Mouse (Mus musculus): ENCODE measurements around the gene Cby3. TPM values are rescaled to one million over a fixed set of nuclear protein-coding genes. Genes with fewer than 3 reads are reported as not detected.

The Cby3 gene
- polyA plus RNA-seq, 1 experiment from 2014 or later, result 0.21 TPM

DNA sequence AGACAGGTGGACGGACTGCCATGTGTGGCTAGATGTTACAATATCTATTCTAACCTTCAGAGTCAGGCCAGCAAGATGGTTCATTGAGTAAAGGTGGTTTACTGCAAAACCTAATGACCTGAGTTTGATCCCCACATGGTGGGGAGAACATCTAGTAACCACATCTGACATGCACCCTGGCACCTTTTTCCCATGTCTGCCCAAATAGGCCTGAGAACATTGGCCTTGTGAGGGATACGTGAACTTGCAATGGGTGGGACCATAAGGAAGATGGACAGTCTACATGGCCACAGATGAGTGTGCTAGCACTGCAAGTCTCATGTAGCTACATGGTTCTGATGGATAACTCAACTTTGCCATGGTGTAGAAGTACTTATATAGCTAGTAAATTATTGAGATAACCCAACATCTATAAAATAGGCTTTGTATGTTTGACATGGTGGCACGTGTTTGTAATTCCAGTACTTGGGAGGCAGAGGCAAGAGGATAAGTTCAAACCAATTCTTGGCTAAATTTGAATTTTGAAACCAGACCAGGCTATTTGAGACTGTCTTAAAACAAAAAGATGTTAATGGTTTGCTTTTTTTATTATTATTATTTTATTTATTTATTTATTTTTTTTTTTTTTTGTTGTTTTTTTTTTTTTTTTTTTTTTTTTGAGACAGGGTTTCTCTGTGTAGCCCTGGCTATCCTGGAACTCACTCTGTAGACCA, 34.1 kb downstream of the Cby3 start:
- H3K9ac ChIP-seq (replicated peaks), result no peak overlapping the region
- H3K27me3 ChIP-seq (ENCODE audit: insufficient read depth, low read length), result no peaks in the 10 kb centered on the region
- peaks cover 56% of the 10 kb centered on the region for H3K36me3 ChIP-seq (replicated peaks; ENCODE audit: insufficient read depth, low read length)
- WGBS (ENCODE audit: insufficient replicate concordance), result 83% methylated on average over 3 of the region's 3 CpGs
- ATAC-seq (no peak), DNase-seq (no peak)
- TF ChIP-seq EP300 (IDR thresholded peaks at IDR 0.05; ENCODE audit: low read depth), result no peak
- no peak for TF ChIP-seq CTCF (IDR thresholded peaks at IDR 0.05; ENCODE audit: low read depth)
- H3K4me1 ChIP-seq (ENCODE audit: insufficient read depth), result no peaks in the 10 kb centered on the region
- no peak overlapping the region for H3K27ac ChIP-seq (ENCODE audit: low read depth)
- no peak overlapping the region for H3K4me2 ChIP-seq (ENCODE audit: low read depth, low read length)
- no peaks in the 10 kb centered on the region for H3K9me3 ChIP-seq (ENCODE audit: low read length)
- no peak overlapping the region for H3K4me3 ChIP-seq (ENCODE audit: low read depth, low read length)

DNA sequence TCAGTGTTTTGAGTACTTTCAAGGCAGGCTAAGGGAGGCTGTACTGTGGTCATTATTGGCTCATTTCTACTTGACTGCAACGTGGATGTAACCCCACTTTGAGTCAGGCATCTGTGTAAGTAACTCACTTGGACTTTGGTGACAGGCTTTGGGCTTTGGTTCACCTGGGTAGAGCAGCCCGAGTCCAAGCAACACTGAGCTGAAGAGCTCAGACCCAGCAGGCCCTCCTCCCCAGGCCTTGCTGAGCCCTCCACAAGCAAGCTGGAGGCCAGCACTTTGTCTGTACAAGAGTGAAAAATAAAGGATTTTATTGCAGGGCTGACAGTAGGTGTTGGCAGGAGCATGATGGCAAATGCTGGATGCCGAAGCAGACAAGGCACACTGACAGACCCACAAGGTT, 34.7 kb downstream of the Cby3 start:
- DNase-seq (no peak), ATAC-seq (no peak)
- no peak overlapping the region for H3K4me2 ChIP-seq (ENCODE audit: low read depth, low read length)
- TF ChIP-seq EP300 (IDR thresholded peaks at IDR 0.05; ENCODE audit: low read depth), result no peak
- no peak for TF ChIP-seq CTCF (IDR thresholded peaks at IDR 0.05; ENCODE audit: low read depth)
- H3K9me3 ChIP-seq (ENCODE audit: low read length), result no peaks in the 10 kb centered on the region
- WGBS (ENCODE audit: insufficient replicate concordance), result 70% methylated on average over 3 of the region's 3 CpGs
- no peak overlapping the region for H3K27ac ChIP-seq (ENCODE audit: low read depth)
- no peak overlapping the region for H3K4me3 ChIP-seq (ENCODE audit: low read depth, low read length)
- H3K4me1 ChIP-seq (ENCODE audit: insufficient read depth), result no peaks in the 10 kb centered on the region
- no peaks in the 10 kb centered on the region for H3K27me3 ChIP-seq (ENCODE audit: insufficient read depth, low read length)
- H3K9ac ChIP-seq (replicated peaks), result no peak overlapping the region
- peaks cover 58% of the 10 kb centered on the region for H3K36me3 ChIP-seq (replicated peaks; ENCODE audit: insufficient read depth, low read length)

DNA sequence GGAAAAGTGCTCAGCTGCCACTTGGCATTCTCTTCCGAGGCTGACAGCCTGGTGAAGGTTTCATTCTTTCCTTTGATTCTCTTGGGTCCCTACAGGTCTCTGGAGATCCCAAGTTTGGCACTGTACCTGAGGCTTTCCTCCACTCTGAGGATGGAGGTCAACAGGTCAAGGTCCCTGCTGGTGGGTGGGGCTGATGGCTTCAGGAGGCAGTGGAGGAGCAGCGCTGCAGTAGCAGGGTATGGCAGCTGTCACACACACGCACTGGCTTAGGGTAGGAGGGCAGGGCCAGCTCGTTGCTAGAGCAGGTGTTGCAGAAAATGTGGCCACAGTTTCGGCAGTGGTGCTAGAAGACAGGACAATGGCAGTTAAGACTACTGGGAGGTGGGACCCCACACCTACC, 35.4 kb downstream of the Cby3 start:
- no peak overlapping the region for H3K27ac ChIP-seq (ENCODE audit: low read depth)
- H3K27me3 ChIP-seq (ENCODE audit: insufficient read depth, low read length), result no peaks in the 10 kb centered on the region
- no peaks in the 10 kb centered on the region for H3K9me3 ChIP-seq (ENCODE audit: low read length)
- no peak overlapping the region for H3K4me2 ChIP-seq (ENCODE audit: low read depth, low read length)
- H3K4me3 ChIP-seq (ENCODE audit: low read depth, low read length), result no peak overlapping the region
- 52% methylated on average over 5 of the region's 5 CpGs for WGBS (ENCODE audit: insufficient replicate concordance)
- ATAC-seq (no peak), DNase-seq (no peak)
- H3K36me3 ChIP-seq (replicated peaks; ENCODE audit: insufficient read depth, low read length), result peaks cover 57% of the 10 kb centered on the region
- TF ChIP-seq CTCF (IDR thresholded peaks at IDR 0.05; ENCODE audit: low read depth) (no peak), EP300 (IDR thresholded peaks at IDR 0.05; ENCODE audit: low read depth) (no peak)
- H3K4me1 ChIP-seq (ENCODE audit: insufficient read depth), result no peaks in the 10 kb centered on the region
- H3K9ac ChIP-seq (replicated peaks), result no peak overlapping the region

DNA sequence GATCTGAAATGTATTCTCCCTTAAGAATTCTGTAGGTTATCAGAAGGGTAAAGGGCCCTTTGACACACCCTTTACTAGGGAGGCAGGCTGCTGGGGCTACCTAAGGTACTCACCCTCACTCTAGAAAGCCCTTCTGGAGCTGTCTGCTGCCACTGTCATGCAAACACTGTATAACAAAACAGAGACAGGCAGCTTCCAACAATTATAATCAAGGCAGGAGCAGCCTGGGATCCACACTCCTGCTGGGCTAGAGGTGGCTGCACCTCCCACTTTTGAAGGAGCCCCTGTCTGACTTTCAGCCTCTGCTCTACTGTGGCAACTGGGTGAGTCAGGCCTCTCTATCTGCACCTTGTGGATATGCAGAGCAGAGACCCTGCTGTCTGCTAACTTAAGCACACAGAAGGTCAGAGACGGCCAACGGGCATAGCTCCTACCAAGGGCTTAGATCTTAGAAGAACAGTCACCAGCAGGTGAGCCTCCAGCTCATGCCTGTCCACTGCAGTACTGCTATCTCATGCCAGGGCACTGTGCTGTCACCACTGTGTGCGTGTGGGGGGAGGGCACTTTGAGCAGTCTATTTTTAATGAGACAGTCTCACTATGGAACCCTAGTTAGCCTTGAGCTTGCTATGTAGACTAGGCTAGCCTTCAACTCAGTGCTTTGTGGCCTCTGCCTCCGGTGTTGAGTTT, 37.2 kb downstream of the Cby3 start:
- ATAC-seq, result no peak

DNA sequence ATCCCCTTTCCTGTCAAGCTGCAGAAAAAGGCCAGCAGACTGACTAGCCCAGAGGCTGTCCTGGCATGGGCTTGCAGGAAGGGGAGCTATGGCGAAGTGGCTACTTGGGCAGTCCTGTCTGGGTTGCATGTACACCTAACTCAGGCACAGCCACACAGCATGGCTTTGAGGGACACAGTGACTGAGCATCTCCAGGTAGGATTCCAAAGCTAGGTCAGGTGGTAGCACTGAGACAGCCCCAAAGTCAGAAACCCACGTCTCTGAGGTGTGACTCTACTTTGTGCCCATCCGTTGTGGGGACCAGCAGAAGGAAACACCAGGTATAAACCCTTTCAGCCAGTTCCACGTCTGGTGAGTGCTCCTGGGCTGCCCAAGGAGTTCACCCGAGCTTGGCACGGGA, 39.0 kb downstream of the Cby3 start:
- no peak overlapping the region for H3K4me3 ChIP-seq (ENCODE audit: low read depth, low read length)
- 79% methylated on average over 6 of the region's 6 CpGs for whole genome bisulfite sequencing (ENCODE audit: insufficient replicate concordance)
- no peak for DNase-seq
- H3K36me3 ChIP-seq (replicated peaks; ENCODE audit: insufficient read depth, low read length), result peaks cover 36% of the 10 kb centered on the region
- H3K4me2 ChIP-seq (ENCODE audit: low read depth, low read length), result no peak overlapping the region
- TF ChIP-seq EP300 (IDR thresholded peaks at IDR 0.05; ENCODE audit: low read depth) (no peak), CTCF (IDR thresholded peaks at IDR 0.05; ENCODE audit: low read depth) (no peak)
- H3K9ac ChIP-seq (replicated peaks), result no peak overlapping the region
- no peaks in the 10 kb centered on the region for H3K27me3 ChIP-seq (ENCODE audit: insufficient read depth, low read length)
- ATAC-seq, result no peak
- no peak overlapping the region for H3K27ac ChIP-seq (ENCODE audit: low read depth)
- no peaks in the 10 kb centered on the region for H3K9me3 ChIP-seq (ENCODE audit: low read length)
- no peaks in the 10 kb centered on the region for H3K4me1 ChIP-seq (ENCODE audit: insufficient read depth)

More for the DNA sequence above, 37.2 kb downstream of the Cby3 start:
- no peak for DNase-seq
- no peaks in the 10 kb centered on the region for H3K4me1 ChIP-seq (ENCODE audit: insufficient read depth)
- H3K9ac ChIP-seq (replicated peaks), result no peak overlapping the region
- H3K9me3 ChIP-seq (ENCODE audit: low read length), result no peaks in the 10 kb centered on the region
- TF ChIP-seq CTCF (IDR thresholded peaks at IDR 0.05; ENCODE audit: low read depth), result no peak
- no peak for TF ChIP-seq EP300 (IDR thresholded peaks at IDR 0.05; ENCODE audit: low read depth)
- no peaks in the 10 kb centered on the region for H3K27me3 ChIP-seq (ENCODE audit: insufficient read depth, low read length)
- peaks cover 47% of the 10 kb centered on the region for H3K36me3 ChIP-seq (replicated peaks; ENCODE audit: insufficient read depth, low read length)
- H3K27ac ChIP-seq (ENCODE audit: low read depth), result no peak overlapping the region
- H3K4me3 ChIP-seq (ENCODE audit: low read depth, low read length), result no peak overlapping the region
- no peak overlapping the region for H3K4me2 ChIP-seq (ENCODE audit: low read depth, low read length)
- WGBS (ENCODE audit: insufficient replicate concordance), result 70% methylated on average over 4 of the region's 4 CpGs

DNA sequence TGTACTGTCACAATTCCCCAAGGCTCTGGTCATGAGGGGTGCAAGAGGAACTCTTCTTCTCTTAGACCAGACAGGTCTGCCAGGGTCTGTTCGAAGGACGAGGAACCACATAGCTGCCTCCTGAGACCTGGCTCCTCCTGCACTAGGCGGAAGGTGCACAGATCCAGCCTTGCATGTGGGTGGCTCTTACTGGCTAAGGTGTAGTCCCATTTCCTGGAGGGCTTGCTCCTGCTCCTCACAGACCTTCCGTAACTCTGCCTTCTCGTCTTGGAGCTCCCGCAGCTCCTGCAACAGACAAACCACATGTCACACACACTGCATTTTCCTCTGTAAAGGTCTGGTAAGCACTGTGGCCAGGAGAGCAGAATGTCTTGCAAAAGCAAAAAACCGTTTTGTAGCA, 40.5 kb downstream of the Cby3 start:
- Histone ChIP-seq H3K36me3 (replicated peaks; ENCODE audit: insufficient read depth, low read length) (peaks cover 35% of the 10 kb centered on the region), H3K9me3 (ENCODE audit: low read length) (no peaks in the 10 kb centered on the region), H3K4me3 (ENCODE audit: low read depth, low read length) (no peak overlapping the region), H3K27me3 (ENCODE audit: insufficient read depth, low read length) (no peaks in the 10 kb centered on the region), H3K27ac (ENCODE audit: low read depth) (no peak overlapping the region), H3K4me2 (ENCODE audit: low read depth, low read length) (no peak overlapping the region), H3K9ac (replicated peaks) (no peak overlapping the region), H3K4me1 (ENCODE audit: insufficient read depth) (no peaks in the 10 kb centered on the region)
- no peak for ATAC-seq
- DNase-seq, result no peak
- WGBS (ENCODE audit: insufficient replicate concordance), result 81% methylated on average over 7 of the region's 7 CpGs
- TF ChIP-seq EP300 (IDR thresholded peaks at IDR 0.05; ENCODE audit: low read depth) (no peak), CTCF (IDR thresholded peaks at IDR 0.05; ENCODE audit: low read depth) (no peak)

Measured in liver, postnatal 0 days (tissue).